Mouse (Mus musculus) kidney, postnatal 0 days (tissue): ENCODE measurements around the gene Cpne4. TPM values are rescaled to one million over a fixed set of nuclear protein-coding genes. Genes with fewer than 3 reads are reported as not detected.
A peak's percentile ranks its signal among the peaks of the same experiment; 100 is the strongest.

Source experiments
- ATAC-seq: fragments of 200-750 bp; cut with Nextera tagmentation; replicated peaks from 2 replicates; pipeline ENCODE4 v1.8.0; 2017; ENCODE audit warnings: low read depth, moderate number of reproducible peaks, moderate TSS enrichment, moderate library complexity; ENCODE audit not compliant: low FRiP score
- DNase-seq: peaks from one replicate; pipeline ENCODE4 v3.0.0-alpha.2; 2016; ENCODE audit warnings: low spot score
- H3K27ac ChIP-seq: fragments of 300-500 bp; sonication (generic); 2 replicates; pipeline ENCODE4 v1.5.1; 2014; ENCODE audit warnings: mild to moderate bottlenecking
- H3K27me3 ChIP-seq: fragments of 300-500 bp; sonication (generic); 2 replicates; pipeline ENCODE4 v1.6.1; 2014; ENCODE audit warnings: low read length, mixed read lengths; ENCODE audit not compliant: insufficient read depth
- H3K36me3 ChIP-seq: fragments of 300-500 bp; sonication (generic); 2 replicates; pipeline ENCODE4 v1.6.1; 2014; ENCODE audit warnings: low read length, mixed read lengths; ENCODE audit not compliant: insufficient read depth
- H3K4me1 ChIP-seq: fragments of 300-500 bp; sonication (generic); replicated peaks from 2 replicates; pipeline ENCODE4 v1.6.1; 2014; ENCODE audit warnings: antibody characterized with exemption, low read length, mixed read lengths; ENCODE audit not compliant: insufficient read depth
- H3K4me2 ChIP-seq: fragments of 300-500 bp; sonication (generic); 2 replicates; pipeline ENCODE4 v1.6.1; 2014; ENCODE audit warnings: mild to moderate bottlenecking, low read length, moderate library complexity, mixed read lengths
- H3K4me3 ChIP-seq: fragments of 300-500 bp; sonication (generic); replicated peaks from 2 replicates; pipeline ENCODE4 v1.5.1; 2014; ENCODE audit warnings: low read depth, low read length
- H3K9ac ChIP-seq: fragments of 300-500 bp; sonication (generic); 2 replicates; pipeline ENCODE4 v1.6.1; 2014; ENCODE audit warnings: low read depth, low read length
- H3K9me3 ChIP-seq: fragments of 300-500 bp; sonication (generic); replicated peaks from 2 replicates; pipeline ENCODE4 v1.6.1; 2016; ENCODE audit warnings: low read length, inconsistent platforms, mixed read lengths
- CTCF ChIP-seq: IDR thresholded peaks from 2 replicates; pipeline ENCODE4 v1.5.1; 2016; ENCODE audit warnings: antibody characterized with exemption, low read depth, mild to moderate bottlenecking, moderate library complexity
- WGBS: fragments of 180-500 bp; shearing (Covaris S2); extraction: QIAGEN DNeasy Blood & Tissue Kit; methylation state at CpG from one replicate; pipeline ENCODE4 v1.1.7; 2014; 5-methylcytosine and 5-hydroxymethylcytosine counted together
- polyA plus RNA-seq: library from polyadenylated mRNA; unstranded; fragments of >200 nt; fragmentation: Nextera tagmentation; extraction: Ambion mirVana; gene quantifications from 2 replicates; pipeline ENCODE4 v1.2.1, GENCODE M21; 2015

Gene Cpne4
- polyA plus RNA-seq, 1 experiment from 2014 or later: 0.21 TPM

GRCm38 (mm10) chr9:104972828-104973227 is 425.7 kb downstream of the Cpne4 start:
- no peak for TF ChIP-seq CTCF
- no peaks in the 10 kb centered on the region for H3K9me3 ChIP-seq
- no peaks in the 10 kb centered on the region for H3K4me1 ChIP-seq
- H3K27ac ChIP-seq: no peak overlapping the region
- peak; percentile 2 for DNase-seq
- H3K27me3 ChIP-seq: no peaks in the 10 kb centered on the region
- H3K36me3 ChIP-seq: no peaks in the 10 kb centered on the region
- no peak overlapping the region for H3K4me3 ChIP-seq
- H3K9ac ChIP-seq: no peak overlapping the region
- no peak for ATAC-seq
- WGBS: 77% methylated on average over 7 of the region's 7 CpGs
- H3K4me2 ChIP-seq: no peak overlapping the region

- no peak overlapping the region for H3K27ac ChIP-seq
- no peaks in the 10 kb centered on the region for H3K9me3 ChIP-seq
- H3K36me3 ChIP-seq: no peaks in the 10 kb centered on the region
- DNase-seq (no peak), ATAC-seq (no peak)
- H3K4me3 ChIP-seq: no peak overlapping the region
- 82% methylated on average over 2 of the region's 2 CpGs for WGBS
- no peaks in the 10 kb centered on the region for H3K4me1 ChIP-seq
- no peaks in the 10 kb centered on the region for H3K27me3 ChIP-seq
- no peak overlapping the region for H3K9ac ChIP-seq
- H3K4me2 ChIP-seq: no peak overlapping the region
- TF ChIP-seq CTCF: no peak
Measured at GRCm38 (mm10) chr9:104981934-104982548, 435.0 kb downstream of the Cpne4 start.

- 63% methylated on average over 1 of the region's 1 CpGs for WGBS
- Histone ChIP-seq H3K4me1 (no peaks in the 10 kb centered on the region), H3K27ac (no peak overlapping the region), H3K4me2 (no peak overlapping the region), H3K4me3 (no peak overlapping the region), H3K9ac (no peak overlapping the region), H3K9me3 (no peaks in the 10 kb centered on the region), H3K36me3 (no peaks in the 10 kb centered on the region), H3K27me3 (no peaks in the 10 kb centered on the region)
- DNase-seq (no peak), ATAC-seq (no peak)
- no peak for TF ChIP-seq CTCF
Measured at GRCm38 (mm10) chr9:104998225-104998624, 451.1 kb downstream of the Cpne4 start.

- Histone ChIP-seq H3K9ac (no peak overlapping the region), H3K27me3 (no peaks in the 10 kb centered on the region), H3K4me3 (no peak overlapping the region), H3K36me3 (no peaks in the 10 kb centered on the region), H3K27ac (no peak overlapping the region), H3K9me3 (no peaks in the 10 kb centered on the region), H3K4me2 (no peak overlapping the region), H3K4me1 (no peaks in the 10 kb centered on the region)
- ATAC-seq: no peak
- DNase-seq: no peak
- TF ChIP-seq CTCF: no peak
- 10% methylated on average over 2 of the region's 2 CpGs for WGBS
Measured at GRCm38 (mm10) chr9:105010721-105011120, 463.6 kb downstream of the Cpne4 start.

GRCm38 (mm10) chr9:105018186-105018585 is 471.1 kb downstream of the Cpne4 start:
- H3K4me3 ChIP-seq: no peak overlapping the region
- H3K27ac ChIP-seq: no peak overlapping the region
- no peak overlapping the region for H3K9ac ChIP-seq
- H3K27me3 ChIP-seq: no peaks in the 10 kb centered on the region
- ATAC-seq: no peak
- H3K4me1 ChIP-seq: no peaks in the 10 kb centered on the region
- no peak for DNase-seq
- 82% methylated on average over 7 of the region's 7 CpGs for WGBS
- H3K36me3 ChIP-seq: no peaks in the 10 kb centered on the region
- no peaks in the 10 kb centered on the region for H3K9me3 ChIP-seq
- no peak overlapping the region for H3K4me2 ChIP-seq
- TF ChIP-seq CTCF: no peak

GRCm38 (mm10) chr9:105028311-105028710 is 481.2 kb downstream of the Cpne4 start:
- no peak for TF ChIP-seq CTCF
- no peaks in the 10 kb centered on the region for H3K4me1 ChIP-seq
- H3K9ac ChIP-seq: no peak overlapping the region
- H3K4me2 ChIP-seq: no peak overlapping the region
- ATAC-seq (no peak), DNase-seq (no peak)
- H3K27me3 ChIP-seq: no peaks in the 10 kb centered on the region
- no peak overlapping the region for H3K27ac ChIP-seq
- H3K36me3 ChIP-seq: no peaks in the 10 kb centered on the region
- H3K4me3 ChIP-seq: no peak overlapping the region
- no peaks in the 10 kb centered on the region for H3K9me3 ChIP-seq
- WGBS: 61% methylated on average over 3 of the region's 3 CpGs

GRCm38 (mm10) chr9:105032572-105032971 is 485.5 kb downstream of the Cpne4 start:
- H3K27ac ChIP-seq: no peak overlapping the region

More at GRCm38 (mm10) chr9:105032572-105032971, 485.5 kb downstream of the Cpne4 start:
- Histone ChIP-seq H3K36me3 (no peaks in the 10 kb centered on the region), H3K27me3 (no peaks in the 10 kb centered on the region), H3K4me3 (no peak overlapping the region), H3K4me1 (no peaks in the 10 kb centered on the region), H3K9me3 (no peaks in the 10 kb centered on the region), H3K4me2 (no peak overlapping the region), H3K9ac (no peak overlapping the region)
- no peak for DNase-seq
- TF ChIP-seq CTCF: no peak
- ATAC-seq: no peak
- WGBS: 90% methylated on average over 9 of the region's 9 CpGs
